Mouse (Mus musculus): ENCODE results near the gene Rab6a.

- TF ChIP-seq ZKSCAN1 (IDR thresholded peaks at IDR 0.05; ENCODE audit: low read depth, low read length) (no peak), CTCF (IDR thresholded peaks at IDR 0.05 in 2 of 3, conservative IDR thresholded peaks at IDR 0.05 in 1 of 3; ENCODE audit: control insufficient read depth in 1 of 3, insufficient read depth in 1 of 3, low read depth in 2 of 3, low read length in 3 of 3, poor library complexity in 1 of 3, severe bottlenecking in 1 of 3) (no peak), GATA1 (IDR thresholded peaks at IDR 0.05; ENCODE audit: low read depth, low read length) (no peak), CHD2 (IDR thresholded peaks at IDR 0.05; ENCODE audit: low read length) (no peak), POLR2A (IDR thresholded peaks at IDR 0.05; ENCODE audit: control insufficient read depth in 1 of 2, insufficient read depth in 1 of 2, low read depth in 1 of 2, low read length in 2 of 2, poor library complexity in 1 of 2) (no peak), RAD21 (IDR thresholded peaks at IDR 0.05; ENCODE audit: low read depth, low read length) (no peak), MAX (IDR thresholded peaks at IDR 0.05; ENCODE audit: low read length) (no peak), MXI1 (IDR thresholded peaks at IDR 0.05; ENCODE audit: low read depth, low read length) (no peak), JUND (IDR thresholded peaks at IDR 0.05; ENCODE audit: low read depth, low read length) (no peak), TAL1 (IDR thresholded peaks at IDR 0.05; ENCODE audit: low read length) (no peak), ETS1 (IDR thresholded peaks at IDR 0.05; ENCODE audit: low read depth, low read length) (no peak), EP300 (IDR thresholded peaks at IDR 0.05; ENCODE audit: low read depth in 1 of 2, low read length in 2 of 2) (no peak), MAZ (IDR thresholded peaks at IDR 0.05; ENCODE audit: low read depth, low read length) (no peak), UBTF (IDR thresholded peaks at IDR 0.05; ENCODE audit: borderline replicate concordance, insufficient read depth, low read depth, low read length) (no peak)
These were observed 34.5 kb upstream of the Rab6a start for GRCm38 (mm10) chr7:100572704-100573103.

Measured in MEL (cell line).